Mouse (Mus musculus) testis, postnatal 14 days (tissue): ENCODE results near the gene Gtpbp8.

Experiments used
- DNase-seq: peaks from one replicate; pipeline ENCODE4 v3.0.0; 2021; ENCODE audit warnings: low spot score

The Gtpbp8 gene

GRCm38 (mm10) chr16:44725286-44726223 lies 20.6 kb downstream of the Gtpbp8 start:
- peak; percentile 62 for DNase-seq

GRCm38 (mm10) chr16:44724847-44725246 lies 21.3 kb downstream of the Gtpbp8 start:
- peak; percentile 41 for DNase-seq

- DNase-seq: peak; percentile 93
These were observed 21.9 kb downstream of the Gtpbp8 start, which contains the start of gene Nepro for GRCm38 (mm10) chr16:44724083-44724787. Gene Nepro, plus strand, starts transcription at chr16:44724301.

- DNase-seq: no peak
These were observed 23.5 kb downstream of the Gtpbp8 start for GRCm38 (mm10) chr16:44722666-44723065.

- DNase-seq: no peak
These were observed 25.6 kb downstream of the Gtpbp8 start for GRCm38 (mm10) chr16:44720518-44720917.

- DNase-seq: no peak
These were observed 26.8 kb downstream of the Gtpbp8 start for GRCm38 (mm10) chr16:44719349-44719748.

- no peak for DNase-seq
These were observed 28.3 kb downstream of the Gtpbp8 start for GRCm38 (mm10) chr16:44717838-44718237.

DNA sequence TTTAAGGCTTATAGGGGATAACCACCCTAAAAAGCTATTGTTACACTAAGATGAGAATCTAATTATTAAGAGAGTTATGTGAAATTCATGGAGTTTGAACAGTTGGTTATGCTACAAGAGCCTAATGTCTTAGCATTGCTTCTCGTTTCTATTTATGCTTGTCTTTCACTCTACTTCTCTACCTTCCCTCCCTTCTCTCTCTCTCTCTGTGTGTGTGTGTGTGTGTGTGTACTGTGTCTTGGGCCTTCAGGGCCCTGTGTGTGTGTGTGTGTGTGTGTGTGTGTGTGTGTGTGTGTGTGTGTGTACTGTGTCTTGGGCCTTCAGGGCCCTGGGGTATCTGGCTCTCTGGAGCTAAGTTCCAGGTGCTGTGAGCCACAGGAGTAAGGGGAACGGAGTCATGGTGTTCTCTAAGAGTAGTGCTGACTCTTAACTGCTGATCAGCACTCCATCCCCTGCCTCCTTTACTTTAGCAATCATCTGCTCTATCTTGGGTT lies 29.0 kb downstream of the Gtpbp8 start:
- DNase-seq: no peak

DNA sequence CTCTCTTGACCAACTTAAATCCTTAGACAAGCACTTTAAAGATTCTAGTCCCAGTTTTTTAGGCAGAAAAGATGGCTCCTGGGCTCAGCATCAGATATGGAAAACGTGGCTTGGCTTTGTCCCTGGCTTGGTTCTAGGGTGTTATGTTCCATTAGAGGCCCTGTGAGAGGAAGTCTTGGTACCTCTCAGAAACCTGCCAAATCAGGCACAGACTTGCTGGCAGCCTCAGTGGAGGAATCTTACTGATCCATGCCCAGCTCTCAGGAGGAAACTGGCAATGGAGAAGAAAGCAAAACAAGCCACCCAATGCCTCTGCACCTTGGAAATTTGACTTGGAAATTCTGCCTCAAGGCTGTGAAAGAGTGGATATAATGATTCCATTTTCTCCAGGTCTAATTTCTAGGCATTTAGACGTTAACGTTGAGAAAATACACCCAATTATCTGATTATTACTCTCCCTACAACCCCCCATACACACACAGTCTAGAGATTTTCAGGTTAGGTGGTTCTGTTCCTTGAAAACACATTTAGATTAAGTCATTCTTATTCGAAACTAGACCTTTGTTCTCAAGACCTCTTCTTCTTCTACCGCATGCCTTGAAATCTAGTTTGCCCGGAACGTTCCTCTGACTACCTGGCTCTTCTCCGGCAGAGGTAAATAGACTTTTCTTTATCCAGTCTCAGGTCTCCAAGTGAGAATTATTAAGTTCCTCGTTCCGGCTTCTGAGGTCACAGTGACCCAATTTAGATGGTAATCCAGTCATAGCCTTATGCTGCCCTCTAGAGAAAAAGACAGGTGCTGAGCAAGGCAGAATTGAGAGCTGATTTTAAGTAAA lies 29.6 kb downstream of the Gtpbp8 start:
- no peak for DNase-seq

- DNase-seq: no peak
These were observed 42.7 kb downstream of the Gtpbp8 start for GRCm38 (mm10) chr16:44703458-44703857.

- DNase-seq: no peak
These were observed 43.9 kb downstream of the Gtpbp8 start for GRCm38 (mm10) chr16:44702272-44702671.

GRCm38 (mm10) chr16:44701155-44701554 lies 45.0 kb downstream of the Gtpbp8 start:
- DNase-seq: no peak

DNA sequence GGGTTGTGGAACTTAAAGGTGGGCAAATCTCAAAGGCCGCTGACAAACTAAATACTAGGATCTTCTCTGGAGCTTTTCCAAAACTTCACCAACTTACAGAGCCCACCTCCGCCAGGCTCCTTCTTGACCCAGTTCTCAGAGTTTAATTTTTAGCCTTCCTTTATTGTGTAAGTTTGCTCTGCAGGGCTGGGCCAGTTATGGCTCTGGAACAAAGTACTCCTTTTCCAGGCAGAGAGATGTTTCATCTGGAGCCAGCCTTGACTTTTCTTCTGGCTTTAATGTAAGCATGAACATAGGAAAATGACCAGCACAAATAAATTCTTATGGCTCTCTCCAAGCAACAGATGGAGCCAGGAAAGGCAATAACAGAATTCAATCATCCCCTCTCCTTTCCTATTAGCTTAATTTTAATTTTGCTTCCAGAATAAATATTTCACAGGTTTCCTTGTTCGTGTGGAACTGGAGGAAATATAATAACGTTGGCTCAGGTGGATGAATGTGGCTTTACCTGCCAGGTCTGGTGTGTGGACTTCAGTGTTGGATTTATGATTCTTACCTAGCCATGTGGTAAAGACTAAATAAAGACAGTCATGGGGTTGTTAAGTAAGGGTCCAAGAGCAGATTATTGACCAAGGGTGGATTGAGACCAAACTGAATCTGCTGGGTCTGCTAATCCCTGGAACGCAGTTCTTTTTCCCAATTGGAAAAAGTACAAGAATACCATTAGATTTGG lies 48.5 kb downstream of the Gtpbp8 start:
- DNase-seq: no peak

- DNase-seq: no peak
These were observed 50.1 kb downstream of the Gtpbp8 start for GRCm38 (mm10) chr16:44695859-44696620.

DNA sequence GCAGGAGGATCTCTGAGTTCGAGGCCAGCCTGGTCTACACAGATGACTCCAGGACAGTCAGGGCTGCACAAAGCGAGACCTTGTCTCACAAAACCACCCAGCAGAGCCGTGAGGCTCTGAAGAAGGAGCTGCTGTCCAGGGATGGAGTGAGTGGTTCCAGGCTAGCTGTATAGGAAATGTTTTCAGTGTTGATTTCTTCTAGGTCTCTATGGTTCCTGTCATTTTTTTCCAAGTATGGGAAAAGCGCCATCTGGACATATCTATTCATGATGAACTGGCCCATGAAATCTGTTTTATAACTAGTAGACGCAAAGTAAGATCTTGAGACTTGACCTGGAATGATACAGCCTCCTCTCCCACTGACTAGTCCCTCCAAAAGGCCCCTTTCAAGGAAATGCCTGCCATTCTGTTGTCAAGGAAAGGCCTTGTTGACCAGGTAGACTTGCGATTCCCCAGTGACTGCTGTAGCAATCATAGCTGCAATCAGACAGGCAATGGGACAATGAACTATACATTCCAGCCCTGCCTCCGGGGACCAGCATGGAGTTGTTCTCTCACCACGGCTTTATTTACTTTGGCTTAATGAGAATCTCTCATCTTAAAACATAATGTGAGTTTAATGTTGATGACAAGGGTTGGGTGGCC lies 50.8 kb downstream of the Gtpbp8 start:
- DNase-seq: no peak

- DNase-seq: no peak
These were observed 52.5 kb downstream of the Gtpbp8 start for GRCm38 (mm10) chr16:44693695-44694094.

DNA sequence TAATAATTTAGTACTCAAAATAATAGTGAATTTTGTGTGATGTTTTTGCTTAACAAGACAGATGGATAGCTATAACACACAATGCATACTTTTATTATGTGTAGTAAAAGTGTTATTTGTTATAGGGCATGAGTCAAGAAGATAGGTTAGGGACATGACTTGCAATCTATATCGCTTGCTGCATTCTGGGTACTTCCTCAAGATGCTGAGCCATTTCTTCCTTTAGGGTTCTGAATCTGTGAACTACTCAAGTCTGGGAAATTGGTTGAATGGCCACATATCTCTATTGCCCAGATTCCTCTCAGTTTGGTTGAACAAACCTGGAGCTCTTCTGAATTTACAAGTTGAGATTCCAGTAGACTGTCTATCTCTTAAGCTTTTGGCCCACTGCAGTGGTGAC lies 53.6 kb downstream of the Gtpbp8 start:
- no peak for DNase-seq

- peak; percentile 68 for DNase-seq
These were observed 54.5 kb downstream of the Gtpbp8 start for GRCm38 (mm10) chr16:44691561-44692141.

DNA sequence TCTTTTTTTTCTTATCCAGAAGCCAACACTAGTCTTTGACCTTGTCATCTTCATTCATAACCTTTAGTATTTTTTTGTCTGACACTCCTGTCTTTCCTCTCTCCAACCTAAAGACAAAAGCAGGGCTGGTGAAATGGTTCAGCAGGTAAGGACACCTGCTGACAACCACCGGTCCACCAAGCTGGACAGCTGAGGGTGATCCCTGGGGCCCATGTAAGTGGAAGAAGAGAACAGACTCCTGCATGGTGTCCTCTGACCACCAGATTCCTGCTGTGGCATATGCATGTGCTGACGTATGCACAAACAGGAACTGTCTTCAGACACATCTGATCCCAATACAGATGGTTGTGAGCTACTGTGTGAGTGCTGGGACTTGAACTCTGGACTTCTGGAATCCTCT lies 55.1 kb downstream of the Gtpbp8 start:
- no peak for DNase-seq

DNA sequence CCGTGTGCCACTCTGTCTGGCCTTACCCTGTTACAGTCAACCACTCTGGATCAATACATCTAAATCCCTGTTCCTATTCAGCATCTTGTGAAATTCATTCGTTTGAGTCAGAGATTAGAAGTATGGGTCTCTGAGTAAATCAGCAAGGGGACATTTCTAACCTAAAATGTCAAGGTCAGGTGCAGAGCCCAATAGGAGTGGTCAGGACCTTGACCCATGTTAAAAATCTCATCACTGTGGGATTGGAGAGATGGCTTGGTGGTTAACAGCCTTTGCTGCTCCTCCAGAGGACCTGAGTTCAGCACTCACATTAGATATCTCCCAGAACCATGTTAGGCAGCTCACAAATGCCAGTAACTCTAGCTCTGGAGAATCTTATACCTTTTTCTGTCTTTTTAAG lies 55.7 kb downstream of the Gtpbp8 start:
- DNase-seq: no peak
